Mouse (Mus musculus) cerebellum, postnatal 14 days (tissue): ENCODE data around the gene Dnpep.
A peak's percentile ranks its signal among the peaks of the same experiment; 100 is the strongest.

ENCODE experiments used
- DNase-seq, 2 experiments: peaks; one replicate each; pipeline ENCODE4 v3.0.0; 2021; ENCODE audit warnings: mixed read lengths in 2 of 2

Gene Dnpep

DNA sequence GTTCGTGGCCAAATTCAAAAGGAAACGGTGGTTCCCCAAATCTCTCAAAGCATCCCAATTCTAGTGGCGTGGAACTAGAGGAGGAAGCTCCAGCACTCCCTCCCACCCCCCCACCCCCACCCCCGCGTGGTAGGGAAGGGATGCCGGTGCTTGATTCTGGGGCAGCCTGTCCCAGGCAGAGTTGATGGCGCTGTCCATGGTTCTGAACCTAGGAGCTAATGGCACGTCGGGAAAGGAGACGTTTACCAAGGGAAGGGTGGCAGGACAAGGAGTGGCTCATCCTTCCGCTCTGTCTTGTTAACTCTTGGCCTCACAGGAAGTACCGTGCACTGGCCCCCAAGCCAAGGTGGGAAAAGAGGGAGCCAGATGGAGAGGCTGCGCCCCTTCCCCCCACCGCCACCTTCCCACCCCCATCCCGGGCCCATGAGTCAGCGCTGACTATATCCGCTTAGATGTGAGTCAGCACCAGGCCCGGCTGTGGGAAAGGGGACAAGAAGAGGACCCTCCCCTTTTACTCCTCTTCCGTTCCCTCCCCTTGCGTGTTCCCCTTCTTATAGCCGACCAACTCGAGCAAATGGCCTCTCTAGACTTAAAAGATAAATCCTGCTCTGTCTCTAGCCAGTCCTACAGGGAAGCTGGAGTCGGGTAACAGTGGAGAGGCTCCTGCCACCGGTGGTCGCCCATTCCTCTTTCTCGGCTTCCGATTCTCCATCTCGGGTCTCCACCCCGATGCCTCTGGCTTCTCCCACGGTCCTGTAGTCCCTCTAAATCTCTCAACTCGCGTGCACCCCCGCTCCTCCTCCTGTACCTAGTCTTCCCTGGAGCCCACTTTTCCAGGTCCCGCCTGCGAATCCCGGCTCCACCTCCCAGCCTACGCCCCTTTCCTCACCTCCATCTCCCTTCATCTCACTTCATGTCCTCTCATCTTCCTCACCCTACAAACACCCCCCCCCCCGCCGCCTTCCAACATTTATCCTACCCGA is 54.5 kb downstream of the Dnpep start:
- peak in 1 of 2 experiments; percentile 47 for DNase-seq

DNA sequence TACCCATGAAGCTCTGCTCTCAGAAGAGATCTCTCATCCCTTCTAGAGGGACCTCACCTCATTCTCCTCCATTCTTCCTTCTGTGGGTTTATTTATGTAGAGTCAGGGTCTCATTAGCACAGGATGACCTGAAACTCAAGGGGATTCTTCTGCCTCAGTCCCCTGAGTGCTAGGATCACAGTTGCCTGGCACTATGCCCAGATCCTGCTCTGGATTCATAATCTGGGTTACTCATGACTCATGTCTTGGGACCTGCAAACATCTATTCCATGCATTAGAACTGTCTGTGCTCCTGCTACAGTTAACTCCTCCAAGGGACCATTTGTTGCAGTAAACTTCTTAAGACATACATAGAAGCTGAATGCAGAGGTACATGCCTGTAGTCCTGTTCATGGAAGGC is 56.5 kb downstream of the Dnpep start:
- peak in 1 of 2 experiments; percentile 45 for DNase-seq
